Mouse (Mus musculus): ENCODE data around the gene Nme2. TPM values are rescaled to one million over a fixed set of nuclear protein-coding genes. Genes with fewer than 3 reads are reported as not detected.
A peak's percentile ranks its signal among the peaks of the same experiment; 100 is the strongest.

Nme2 gene
- polyA plus RNA-seq, 1 experiment from 2014 or later, result 262 TPM

GRCm38 (mm10) chr11:93987026-93987425 is 31.0 kb upstream of the Nme2 start:
- Histone ChIP-seq H3K36me3 (no peaks in the 10 kb centered on the region), H3K4me1 (0 out of 2 replicates have a peak, but pooled peaks cover 9% of the 10 kb centered on the region), H3K4me2 (no peak overlapping the region), H3K27me3 (no peaks in the 10 kb centered on the region), H3K27ac (peak overlapping the region; percentile 73; the same call in 1 of the 2 replicates), H3K4me3 (replicated peaks) (no peak overlapping the region), H3K9me3 (replicated peaks) (no peaks in the 10 kb centered on the region), H3K9ac (no peak overlapping the region)
- ATAC-seq (replicated peaks; ENCODE audit: low FRiP score), result no peak
- WGBS, result 89% methylated on average over 4 of the region's 4 CpGs

- Histone ChIP-seq H3K27me3 (no peaks in the 10 kb centered on the region), H3K4me3 (replicated peaks) (no peak overlapping the region), H3K4me1 (0 out of 2 replicates have a peak, but pooled peaks cover 9% of the 10 kb centered on the region), H3K9ac (no peak overlapping the region; the same call in 1 of the 2 replicates), H3K27ac (no peak overlapping the region), H3K36me3 (no peaks in the 10 kb centered on the region), H3K4me2 (no peak overlapping the region), H3K9me3 (replicated peaks) (no peaks in the 10 kb centered on the region)
- ATAC-seq (replicated peaks; ENCODE audit: low FRiP score), result no peak
These were observed 30.2 kb upstream of the Nme2 start for GRCm38 (mm10) chr11:93986298-93986697.

GRCm38 (mm10) chr11:93985265-93985664 is 29.2 kb upstream of the Nme2 start:
- Histone ChIP-seq H3K27ac (no peak overlapping the region), H3K4me1 (0 out of 2 replicates have a peak, but pooled peaks cover 9% of the 10 kb centered on the region), H3K9ac (no peak overlapping the region), H3K27me3 (no peaks in the 10 kb centered on the region), H3K4me3 (replicated peaks) (no peak overlapping the region), H3K9me3 (replicated peaks) (no peaks in the 10 kb centered on the region), H3K4me2 (no peak overlapping the region), H3K36me3 (no peaks in the 10 kb centered on the region)
- 81% methylated on average over 5 of the region's 5 CpGs for WGBS
- ATAC-seq (replicated peaks; ENCODE audit: low FRiP score), result no peak

DNA sequence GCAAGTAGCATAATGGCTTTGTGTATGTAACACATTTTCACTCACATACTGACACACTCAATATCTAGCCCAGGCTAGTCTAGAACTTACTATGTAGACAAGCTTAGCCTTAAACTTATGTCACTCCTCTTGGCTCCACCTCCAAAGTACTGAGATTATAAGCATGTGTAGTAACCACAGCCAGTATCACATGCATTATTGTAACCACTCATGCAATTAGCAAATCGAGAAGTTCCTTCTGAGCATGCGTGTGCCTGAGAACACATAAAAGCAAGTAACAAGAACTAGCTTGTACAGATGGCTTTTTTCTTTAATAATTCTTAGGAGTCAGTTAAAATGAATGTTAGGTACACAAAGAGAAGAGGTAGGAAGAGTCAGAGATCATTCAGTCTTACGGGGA is 28.6 kb upstream of the Nme2 start:
- 84% methylated on average over 3 of the region's 3 CpGs for WGBS
- Histone ChIP-seq H3K27me3 (no peaks in the 10 kb centered on the region), H3K9me3 (replicated peaks) (no peaks in the 10 kb centered on the region), H3K4me2 (no peak overlapping the region), H3K27ac (no peak overlapping the region), H3K9ac (no peak overlapping the region), H3K4me1 (0 out of 2 replicates have a peak, but pooled peaks cover 9% of the 10 kb centered on the region), H3K36me3 (no peaks in the 10 kb centered on the region), H3K4me3 (replicated peaks) (no peak overlapping the region)
- no peak for ATAC-seq (replicated peaks; ENCODE audit: low FRiP score)

GRCm38 (mm10) chr11:93979502-93980049 is 23.5 kb upstream of the Nme2 start:
- Histone ChIP-seq H3K36me3 (no peaks in the 10 kb centered on the region), H3K9me3 (replicated peaks) (no peaks in the 10 kb centered on the region), H3K27me3 (no peaks in the 10 kb centered on the region), H3K27ac (no peak overlapping the region), H3K4me1 (no peaks in the 10 kb centered on the region), H3K4me3 (replicated peaks) (no peak overlapping the region), H3K9ac (no peak overlapping the region), H3K4me2 (no peak overlapping the region)
- WGBS, result 29% methylated on average over 6 of the region's 6 CpGs
- ATAC-seq (replicated peaks; ENCODE audit: low FRiP score), result no peak

DNA sequence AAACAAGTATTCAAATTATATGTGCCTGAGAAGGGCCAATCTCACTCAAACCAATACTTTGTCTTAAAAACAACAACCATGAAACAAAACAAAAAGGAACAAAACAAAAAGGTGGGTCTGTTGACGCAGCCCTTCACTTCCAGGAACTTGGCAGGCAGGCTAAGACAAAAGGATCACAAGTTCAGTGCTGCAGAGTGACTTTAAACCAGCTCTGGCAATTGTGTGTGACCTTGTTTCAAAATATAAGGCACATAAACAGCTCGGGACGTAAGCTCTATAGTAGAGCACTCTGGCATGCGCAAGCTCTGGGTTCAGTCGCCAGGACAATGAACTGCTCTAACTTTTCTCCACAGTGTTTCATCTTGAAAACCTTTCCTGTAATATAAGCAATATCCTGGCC is 16.9 kb upstream of the Nme2 start:
- ATAC-seq (replicated peaks; ENCODE audit: low FRiP score), result no peak
- WGBS, result 86% methylated on average over 5 of the region's 5 CpGs
- H3K36me3 ChIP-seq, result no peaks in the 10 kb centered on the region
- peaks cover 4% of the 10 kb centered on the region; the same call in 1 of the 2 replicates for H3K4me1 ChIP-seq
- no peak overlapping the region for H3K9ac ChIP-seq
- H3K27me3 ChIP-seq, result no peaks in the 10 kb centered on the region
- H3K4me2 ChIP-seq, result no peak overlapping the region
- H3K4me3 ChIP-seq (replicated peaks), result no peak overlapping the region
- H3K9me3 ChIP-seq (replicated peaks), result no peaks in the 10 kb centered on the region
- H3K27ac ChIP-seq, result no peak overlapping the region

DNA sequence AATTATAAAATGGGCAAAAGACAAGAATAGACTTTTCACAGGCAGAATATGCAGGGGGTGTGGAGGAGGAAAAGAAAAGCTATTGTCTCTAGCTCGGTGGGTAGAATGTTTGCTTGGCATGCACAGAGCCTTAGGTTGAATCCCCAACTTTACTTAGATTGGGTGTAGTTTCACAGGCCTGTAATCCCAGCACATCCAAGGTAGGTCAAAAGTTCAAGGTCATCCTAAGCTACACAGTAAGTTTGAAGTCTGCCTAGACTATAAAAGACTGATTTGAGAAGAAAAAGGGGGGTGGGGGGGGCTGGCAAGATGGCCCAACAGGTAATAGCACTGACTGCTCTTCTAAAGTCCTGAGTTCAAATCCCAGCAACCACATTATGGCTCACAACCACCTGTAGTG is 13.7 kb upstream of the Nme2 start:
- no peak overlapping the region for H3K4me2 ChIP-seq
- H3K4me1 ChIP-seq, result peaks cover 14% of the 10 kb centered on the region
- no peak overlapping the region for H3K9ac ChIP-seq
- peaks cover 14% of the 10 kb centered on the region for H3K36me3 ChIP-seq
- H3K27me3 ChIP-seq, result no peaks in the 10 kb centered on the region
- H3K4me3 ChIP-seq (replicated peaks), result no peak overlapping the region
- no peak overlapping the region for H3K27ac ChIP-seq
- 71% methylated on average over 1 of the region's 1 CpGs for WGBS
- H3K9me3 ChIP-seq (replicated peaks), result no peaks in the 10 kb centered on the region
- no peak for ATAC-seq (replicated peaks; ENCODE audit: low FRiP score)

- ATAC-seq (replicated peaks; ENCODE audit: low FRiP score), result no peak
- H3K9ac ChIP-seq, result no peak overlapping the region
- no peak overlapping the region for H3K4me3 ChIP-seq (replicated peaks)
- H3K27me3 ChIP-seq, result no peaks in the 10 kb centered on the region
- no peak overlapping the region; the same call in 1 of the 2 replicates for H3K4me2 ChIP-seq
- 0 out of 2 replicates have a peak overlapping the region, but pooled peaks have one; percentile 11 for H3K27ac ChIP-seq
- H3K4me1 ChIP-seq, result peaks cover 14% of the 10 kb centered on the region
- 92% methylated on average over 6 of the region's 6 CpGs for WGBS
- H3K36me3 ChIP-seq, result peaks cover 20% of the 10 kb centered on the region
- no peaks in the 10 kb centered on the region for H3K9me3 ChIP-seq (replicated peaks)
These were observed 13.1 kb upstream of the Nme2 start for GRCm38 (mm10) chr11:93969171-93969570.

DNA sequence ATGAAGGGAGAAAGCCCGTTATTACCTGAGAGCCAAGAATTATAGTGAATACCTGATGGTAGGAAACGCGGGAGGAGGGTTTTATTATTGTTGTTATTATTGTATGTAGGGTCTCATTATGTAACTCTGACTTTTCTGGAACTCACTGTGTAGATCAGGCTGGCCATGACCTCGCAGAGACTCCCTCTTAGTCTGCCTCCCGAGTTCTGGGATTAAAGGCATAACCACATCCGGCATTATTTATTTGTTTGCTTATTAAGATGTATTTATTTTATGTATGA is 12.7 kb upstream of the Nme2 start:
- 46% methylated on average over 6 of the region's 6 CpGs for WGBS
- Histone ChIP-seq H3K9me3 (replicated peaks) (no peaks in the 10 kb centered on the region), H3K27ac (0 out of 2 replicates have a peak overlapping the region, but pooled peaks have one; percentile 11), H3K36me3 (peaks cover 24% of the 10 kb centered on the region), H3K9ac (peak overlapping the region; percentile 25; the same call in 1 of the 2 replicates), H3K27me3 (no peaks in the 10 kb centered on the region), H3K4me3 (replicated peaks) (peak overlapping the region; percentile 71), H3K4me2 (peak overlapping the region; percentile 79), H3K4me1 (peaks cover 14% of the 10 kb centered on the region)
- ATAC-seq (replicated peaks; ENCODE audit: low FRiP score), result 0 out of 2 replicates have a peak, but pooled peaks have one; percentile 1

GRCm38 (mm10) chr11:93968005-93968847 is 12.2 kb upstream of the Nme2 start, which contains the start of the genes Gm20390 and Nme1:
Gm20390 (minus strand) TSS chr11:93968293.
Nme1 (minus strand) TSS chr11:93968521.
- WGBS, result under 1% methylated on average over 40 of the region's 40 CpGs
- Histone ChIP-seq H3K27me3 (no peaks in the 10 kb centered on the region), H3K27ac (peak within 1 kb of the TSS; percentile 72), H3K9ac (peak within 1 kb of the TSS; percentile 73), H3K9me3 (replicated peaks) (no peaks in the 10 kb centered on the region), H3K36me3 (peaks cover 30% of the 10 kb centered on the region), H3K4me3 (replicated peaks) (peak within 1 kb of the TSS; percentile 71), H3K4me1 (peaks cover 14% of the 10 kb centered on the region), H3K4me2 (peak within 1 kb of the TSS; percentile 79)
- peak; percentile 97 for ATAC-seq (replicated peaks; ENCODE audit: low FRiP score)

DNA sequence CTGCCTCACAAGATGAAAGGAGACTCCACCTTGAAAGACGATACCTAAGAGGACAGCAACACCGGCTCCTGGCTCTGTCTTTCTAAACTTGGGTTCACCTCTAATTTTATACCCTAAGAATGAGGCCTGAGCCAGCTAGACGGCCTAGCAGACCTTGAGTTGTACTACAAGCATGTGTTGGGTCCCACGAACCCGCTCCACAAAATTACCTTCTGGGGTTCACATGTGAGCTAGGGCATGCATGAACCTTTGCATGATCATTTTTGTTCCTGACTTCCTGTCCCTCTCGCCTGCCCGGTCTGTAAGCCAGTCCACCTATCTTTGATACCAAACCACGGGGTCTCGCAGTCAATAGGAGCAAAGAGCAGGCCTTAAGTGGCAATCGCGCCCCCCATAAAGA is 11.3 kb upstream of the Nme2 start:
- H3K9ac ChIP-seq, result peak overlapping the region; percentile 73
- H3K27me3 ChIP-seq, result no peaks in the 10 kb centered on the region
- H3K36me3 ChIP-seq, result peaks cover 38% of the 10 kb centered on the region
- 2% methylated on average over 11 of the region's 11 CpGs for WGBS
- H3K4me3 ChIP-seq (replicated peaks), result peak overlapping the region; percentile 71
- H3K9me3 ChIP-seq (replicated peaks), result no peaks in the 10 kb centered on the region
- H3K4me2 ChIP-seq, result peak overlapping the region; percentile 79
- H3K27ac ChIP-seq, result peak overlapping the region; percentile 72
- H3K4me1 ChIP-seq, result peaks cover 14% of the 10 kb centered on the region
- no peak for ATAC-seq (replicated peaks; ENCODE audit: low FRiP score)

DNA sequence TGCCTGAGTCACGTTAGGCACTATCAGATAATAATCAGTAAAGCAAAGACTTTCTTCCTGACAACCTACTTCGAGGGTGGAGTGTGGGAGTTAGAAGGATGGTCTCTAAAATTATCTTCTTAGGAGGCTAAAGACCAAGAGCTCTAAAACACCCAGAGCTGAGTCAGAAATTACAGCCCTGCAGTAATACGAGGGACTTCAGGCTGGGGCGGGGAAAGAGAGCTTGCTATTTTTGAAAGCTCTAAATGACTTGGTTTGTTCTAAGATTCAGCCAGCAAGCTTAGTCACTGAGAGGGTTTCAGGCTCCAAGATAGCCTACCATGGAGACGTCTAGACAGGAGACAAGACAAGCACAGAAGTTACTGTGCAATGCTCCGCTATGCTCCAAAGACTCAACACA is 9.3 kb upstream of the Nme2 start:
- 91% methylated on average over 6 of the region's 6 CpGs for WGBS
- Histone ChIP-seq H3K27ac (no peak overlapping the region), H3K4me3 (replicated peaks) (no peak overlapping the region), H3K36me3 (peaks cover 56% of the 10 kb centered on the region), H3K9me3 (replicated peaks) (no peaks in the 10 kb centered on the region), H3K4me2 (no peak overlapping the region), H3K4me1 (peaks cover 14% of the 10 kb centered on the region), H3K9ac (no peak overlapping the region), H3K27me3 (no peaks in the 10 kb centered on the region)
- no peak for ATAC-seq (replicated peaks; ENCODE audit: low FRiP score)
